Mouse (Mus musculus): ENCODE measurements around the gene Prr7. TPM values are rescaled to one million over a fixed set of nuclear protein-coding genes. Genes with fewer than 3 reads are reported as not detected.
A peak's percentile ranks its signal among the peaks of the same experiment; 100 is the strongest.

Prr7 gene
- total and polyA plus RNA-seq, 3 experiments, result 0.60 to 1.2 (median 0.89) TPM

DNA sequence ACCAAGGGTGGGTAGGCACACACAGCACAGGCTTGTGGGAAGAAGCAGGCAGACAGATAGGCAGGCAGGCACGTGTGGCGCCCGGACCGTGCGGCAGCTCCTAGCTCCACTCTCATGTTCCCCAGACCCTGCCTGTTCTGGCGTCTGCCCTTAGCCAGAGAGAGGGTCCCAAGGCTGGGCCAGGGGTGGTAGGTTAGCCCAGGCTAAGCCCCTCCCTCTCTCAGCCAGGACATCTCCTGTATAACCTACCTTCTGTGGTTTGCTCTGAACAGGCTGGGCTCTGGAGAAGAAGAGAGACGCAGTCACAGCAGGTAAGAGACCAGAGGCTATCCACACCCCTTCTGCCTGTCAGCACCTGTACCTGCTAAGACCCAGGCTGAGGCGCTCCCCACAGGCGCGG is 44.5 kb downstream of the Prr7 start:
- Histone ChIP-seq H3K4me3 (replicated peaks in 1 of 3; ENCODE audit: low read depth in 2 of 3, low read length in 2 of 3, poor library complexity in 1 of 3) (no peak overlapping the region), H3K27me3 (replicated peaks) (no peaks in the 10 kb centered on the region), H3K9ac (ENCODE audit: insufficient read depth, low read depth) (no peak overlapping the region), H3K4me2 (ENCODE audit: insufficient read depth, low read depth, poor library complexity, severe bottlenecking) (no peak overlapping the region), H3K4me1 (ENCODE audit: control insufficient read depth in 1 of 2, insufficient read depth in 2 of 2) (peaks cover 24 to 33% of the 10 kb centered on the region in 2 experiments), H3K27ac (ENCODE audit: insufficient read depth, low read depth) (no peak overlapping the region), H3K36me3 (replicated peaks in 1 of 2; ENCODE audit: control insufficient read depth in 1 of 2, insufficient read depth in 1 of 2, low read length in 1 of 2) (peaks cover 43 to 69% of the 10 kb centered on the region in 2 experiments), H3K9me3 (replicated peaks; ENCODE audit: low read length) (no peaks in the 10 kb centered on the region), H3K79me2 (replicated peaks; ENCODE audit: control insufficient read depth, extremely low read depth, insufficient read depth, poor library complexity, severe bottlenecking) (no peaks in the 10 kb centered on the region)
- in situ Hi-C loops (cut with MboI; ENCODE audit: low pct_ligation_motif_present, low pct_unique_long_range_greater_than_20kb, low sequenced_read_pairs), result no loop called here
- dilution Hi-C loops (cut with MboI; ENCODE audit: extremely low pct_ligation_motif_present, extremely low pct_unique_long_range_greater_than_20kb, low sequenced_read_pairs), result no loop called here
- no peak for TF ChIP-seq ETS1 (conservative IDR thresholded peaks at IDR 0.05; ENCODE audit: low read depth, low read length)
- no peak for TF ChIP-seq MAZ (IDR thresholded peaks at IDR 0.05; ENCODE audit: low read depth, low read length)
- no peak for TF ChIP-seq CTCF (conservative IDR thresholded peaks at IDR 0.05 in 1 of 2, IDR thresholded peaks at IDR 0.05 in 1 of 2; ENCODE audit: low read depth in 2 of 2, low read length in 2 of 2)
- no peak for TF ChIP-seq POLR2A (IDR thresholded peaks at IDR 0.05; ENCODE audit: low read depth, low read length)
- TF ChIP-seq CHD2 (IDR thresholded peaks at IDR 0.05; ENCODE audit: low read length), result no peak
- TF ChIP-seq ZKSCAN1 (IDR thresholded peaks at IDR 0.05; ENCODE audit: borderline replicate concordance, low read depth, low read length), result no peak
- no peak for TF ChIP-seq MXI1 (IDR thresholded peaks at IDR 0.05; ENCODE audit: low read depth, low read length)
- no peak for TF ChIP-seq SIN3A (IDR thresholded peaks at IDR 0.05; ENCODE audit: low read length)
- no peak for TF ChIP-seq KAT2A (IDR thresholded peaks at IDR 0.05; ENCODE audit: insufficient replicate concordance, low read length)
- no peak for TF ChIP-seq TCF12 (IDR thresholded peaks at IDR 0.05; ENCODE audit: low read depth, low read length)
- TF ChIP-seq TBP (conservative IDR thresholded peaks at IDR 0.05; ENCODE audit: low read depth, low read length), result no peak
- TF ChIP-seq JUND (conservative IDR thresholded peaks at IDR 0.05; ENCODE audit: low read depth, low read length), result no peak
- no peak for TF ChIP-seq POLR2AphosphoS2 (IDR thresholded peaks at IDR 0.05; ENCODE audit: low read depth, low read length)
- no peak for TF ChIP-seq ZC3H11A (IDR thresholded peaks at IDR 0.05; ENCODE audit: low read depth, low read length)
- TF ChIP-seq MAX (IDR thresholded peaks at IDR 0.05; ENCODE audit: low read length), result no peak
- no peak for TF ChIP-seq ELF1 (IDR thresholded peaks at IDR 0.05; ENCODE audit: low read depth, low read length)
- TF ChIP-seq NELFE (IDR thresholded peaks at IDR 0.05; ENCODE audit: low read depth, low read length), result no peak
- no peak for TF ChIP-seq NRF1 (IDR thresholded peaks at IDR 0.05; ENCODE audit: low read depth, low read length)
- DNase-seq (ENCODE audit: extremely low read depth), result no peak

DNA sequence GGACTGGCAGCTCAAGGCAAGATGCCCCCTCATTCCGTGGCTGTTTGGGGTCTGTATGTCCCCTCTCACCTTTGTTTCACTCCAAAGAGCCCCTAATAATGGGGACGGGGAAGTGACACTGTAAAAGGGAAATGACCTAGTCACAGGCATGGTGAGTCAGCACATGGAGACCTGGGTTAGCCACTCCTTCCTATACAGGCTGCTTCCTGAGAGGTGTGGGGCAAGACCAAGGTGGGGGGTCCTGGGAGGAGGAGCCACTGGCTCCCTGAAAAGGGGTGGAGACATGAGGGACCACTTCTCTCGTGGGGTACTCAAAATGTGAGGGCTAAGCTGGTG is 46.2 kb downstream of the Prr7 start:
- no peaks in the 10 kb centered on the region for H3K9me3 ChIP-seq (replicated peaks; ENCODE audit: low read length)
- H3K4me3 ChIP-seq (replicated peaks in 1 of 3; ENCODE audit: low read depth in 2 of 3, low read length in 2 of 3, poor library complexity in 1 of 3), result no peak overlapping the region
- H3K9ac ChIP-seq (ENCODE audit: insufficient read depth, low read depth), result no peak overlapping the region
- H3K4me1 ChIP-seq (ENCODE audit: control insufficient read depth in 1 of 2, insufficient read depth in 2 of 2), result peaks cover 24 to 38% of the 10 kb centered on the region in 2 experiments
- H3K36me3 ChIP-seq (replicated peaks in 1 of 2; ENCODE audit: control insufficient read depth in 1 of 2, insufficient read depth in 1 of 2, low read length in 1 of 2), result peaks cover 34 to 51% of the 10 kb centered on the region in 2 experiments
- peak; percentile 41 for DNase-seq (ENCODE audit: extremely low read depth)
- H3K27ac ChIP-seq (ENCODE audit: insufficient read depth, low read depth), result no peak overlapping the region
- no peaks in the 10 kb centered on the region for H3K79me2 ChIP-seq (replicated peaks; ENCODE audit: control insufficient read depth, extremely low read depth, insufficient read depth, poor library complexity, severe bottlenecking)
- H3K27me3 ChIP-seq (replicated peaks), result peaks cover 11% of the 10 kb centered on the region
- dilution Hi-C loops (cut with MboI; ENCODE audit: extremely low pct_ligation_motif_present, extremely low pct_unique_long_range_greater_than_20kb, low sequenced_read_pairs), result no loop called here
- TF ChIP-seq MAZ (IDR thresholded peaks at IDR 0.05; ENCODE audit: low read depth, low read length) (no peak), ZNF384 (IDR thresholded peaks at IDR 0.05; ENCODE audit: low read depth, low read length) (no peak), TBP (conservative IDR thresholded peaks at IDR 0.05; ENCODE audit: low read depth, low read length) (no peak), JUND (conservative IDR thresholded peaks at IDR 0.05; ENCODE audit: low read depth, low read length) (no peak), ZKSCAN1 (IDR thresholded peaks at IDR 0.05; ENCODE audit: borderline replicate concordance, low read depth, low read length) (no peak), MEF2A (IDR thresholded peaks at IDR 0.05; ENCODE audit: borderline replicate concordance, low read depth, low read length) (no peak), MAX (IDR thresholded peaks at IDR 0.05; ENCODE audit: low read length) (no peak), SIN3A (IDR thresholded peaks at IDR 0.05; ENCODE audit: low read length) (no peak), POLR2AphosphoS2 (IDR thresholded peaks at IDR 0.05; ENCODE audit: low read depth, low read length) (no peak), CHD1 (IDR thresholded peaks at IDR 0.05; ENCODE audit: low read depth, low read length) (no peak), RAD21 (IDR thresholded peaks at IDR 0.05; ENCODE audit: low read depth, low read length) (no peak), SMC3 (IDR thresholded peaks at IDR 0.05; ENCODE audit: low read depth, low read length) (no peak), BHLHE40 (IDR thresholded peaks at IDR 0.05; ENCODE audit: low read depth, low read length) (no peak), EP300 (IDR thresholded peaks at IDR 0.05; ENCODE audit: low read length) (no peak), UBTF (IDR thresholded peaks at IDR 0.05; ENCODE audit: low read depth, low read length) (no peak), MYC (IDR thresholded peaks at IDR 0.05; ENCODE audit: low read depth, low read length) (no peak), ZC3H11A (IDR thresholded peaks at IDR 0.05; ENCODE audit: low read depth, low read length) (no peak)
- H3K4me2 ChIP-seq (ENCODE audit: insufficient read depth, low read depth, poor library complexity, severe bottlenecking), result no peak overlapping the region
- in situ Hi-C loops (cut with MboI; ENCODE audit: low pct_ligation_motif_present, low pct_unique_long_range_greater_than_20kb, low sequenced_read_pairs), result no loop called here
